Mouse (Mus musculus) adrenal gland, postnatal 14 days (tissue): ENCODE measurements around the gene Zglp1. TPM values are rescaled to one million over a fixed set of nuclear protein-coding genes. Genes with fewer than 3 reads are reported as not detected.

Experiments used
- DNase-seq: peaks from one replicate; pipeline ENCODE4 v3.0.0; 2021; ENCODE audit warnings: mixed read lengths
- microRNA-seq, 2 experiments: library from miRNA; unstranded; fragments of <30 nt; microRNA quantifications; one replicate each; pipeline ENCODE4 v1.2.0; 2021
- total RNA-seq: library from RNA; stranded (reverse); gene quantifications from 2 replicates; pipeline ENCODE4 v1.2.3, GENCODE M21; 2021

Zglp1 gene
- total RNA-seq, 1 experiment from 2014 or later: not detected

- DNase-seq: no peak
Observed at GRCm38 (mm10) chr9:21026849-21027248, 40.0 kb downstream of the Zglp1 start.

DNA sequence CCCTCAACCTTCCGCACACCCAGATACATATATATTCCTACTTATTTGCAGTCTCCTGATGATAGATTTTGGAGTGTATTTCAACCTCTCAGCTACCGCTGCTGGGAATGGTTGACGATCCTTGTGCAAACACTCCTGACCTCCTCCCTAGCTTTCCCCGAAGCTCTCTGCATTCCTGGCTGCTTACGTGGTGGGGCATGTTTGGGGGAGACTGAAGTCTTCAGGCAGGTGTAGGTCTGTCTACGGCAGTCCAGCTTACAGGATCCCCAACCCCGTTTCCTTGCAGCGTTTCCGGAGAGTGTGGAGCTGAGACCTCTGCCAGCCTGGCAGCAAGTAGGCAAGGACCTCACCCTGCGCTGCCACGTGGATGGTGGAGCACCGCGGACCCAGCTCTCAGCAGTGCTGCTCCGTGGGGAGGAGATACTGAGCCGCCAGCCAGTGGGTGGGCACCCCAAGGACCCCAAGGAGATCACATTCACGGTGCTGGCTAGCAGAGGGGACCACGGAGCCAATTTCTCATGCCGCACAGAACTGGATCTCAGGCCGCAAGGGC lies 41.6 kb downstream of the Zglp1 start:
- DNase-seq: no peak

- DNase-seq: no peak
Observed at GRCm38 (mm10) chr9:21022726-21023125, 44.2 kb downstream of the Zglp1 start.

DNA sequence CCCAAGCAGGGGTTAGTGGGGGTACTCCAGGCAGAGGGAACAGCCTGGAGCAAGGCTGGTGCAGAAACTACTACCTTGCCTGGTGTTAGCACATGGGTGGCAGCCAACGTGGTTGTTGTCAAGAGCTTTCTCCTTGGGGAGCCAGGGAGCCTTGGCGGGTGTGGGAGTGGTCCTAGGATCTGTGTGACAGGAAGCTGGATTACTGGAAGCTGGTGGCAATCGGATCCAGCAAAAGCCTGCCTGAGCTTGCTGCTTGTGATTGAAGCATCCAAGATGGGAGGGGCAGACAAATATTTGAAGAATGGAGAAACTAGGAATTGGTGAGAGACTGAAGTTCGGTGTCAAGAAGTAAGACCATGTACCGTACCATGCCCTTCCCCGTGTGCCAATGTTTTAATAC lies 44.6 kb downstream of the Zglp1 start:
- DNase-seq: no peak

DNA sequence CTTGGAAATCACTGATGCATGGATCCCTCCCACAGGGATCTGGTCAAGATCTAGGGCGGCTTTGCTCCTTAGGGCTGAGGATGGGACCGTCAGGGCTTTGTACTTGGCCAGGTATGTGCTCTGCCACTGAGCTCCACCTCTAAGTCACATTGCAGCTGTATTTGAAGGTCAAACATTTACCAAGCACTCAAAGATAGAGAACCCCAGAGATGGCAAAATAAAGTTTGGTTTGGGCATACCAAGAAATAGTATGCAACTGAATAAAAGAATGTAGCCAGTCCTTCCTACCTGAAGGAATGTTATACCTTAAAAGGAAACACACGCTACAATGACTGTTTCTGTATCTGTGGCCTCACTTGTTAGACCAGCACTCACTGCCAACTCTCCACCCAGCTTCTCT lies 45.5 kb downstream of the Zglp1 start:
- no peak for DNase-seq

- no peak for DNase-seq
Observed at GRCm38 (mm10) chr9:21018600-21018999, 48.3 kb downstream of the Zglp1 start.

DNA sequence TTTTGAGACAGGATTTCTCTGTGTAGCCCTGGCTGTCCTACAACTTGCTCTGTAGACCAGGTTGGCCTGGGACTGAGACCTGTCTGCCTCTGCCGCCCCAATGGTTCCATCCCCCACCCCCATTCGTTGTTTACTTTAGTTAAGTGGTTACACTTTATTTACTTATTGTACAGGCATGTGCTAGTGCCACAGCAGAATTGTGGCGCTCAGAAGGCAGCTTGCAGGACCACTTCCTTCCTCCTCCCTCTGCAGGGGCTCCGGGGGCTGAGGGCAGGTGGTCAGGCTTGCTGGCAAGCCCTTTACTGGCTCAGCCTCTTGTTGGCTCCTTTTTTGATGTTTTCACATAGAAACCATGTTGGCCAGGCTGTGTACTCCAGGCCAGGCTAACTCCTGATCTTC lies 49.7 kb downstream of the Zglp1 start:
- no peak for DNase-seq

GRCm38 (mm10) chr9:21016331-21017176 lies 50.3 kb downstream of the Zglp1 start:
- DNase-seq: no peak

DNA sequence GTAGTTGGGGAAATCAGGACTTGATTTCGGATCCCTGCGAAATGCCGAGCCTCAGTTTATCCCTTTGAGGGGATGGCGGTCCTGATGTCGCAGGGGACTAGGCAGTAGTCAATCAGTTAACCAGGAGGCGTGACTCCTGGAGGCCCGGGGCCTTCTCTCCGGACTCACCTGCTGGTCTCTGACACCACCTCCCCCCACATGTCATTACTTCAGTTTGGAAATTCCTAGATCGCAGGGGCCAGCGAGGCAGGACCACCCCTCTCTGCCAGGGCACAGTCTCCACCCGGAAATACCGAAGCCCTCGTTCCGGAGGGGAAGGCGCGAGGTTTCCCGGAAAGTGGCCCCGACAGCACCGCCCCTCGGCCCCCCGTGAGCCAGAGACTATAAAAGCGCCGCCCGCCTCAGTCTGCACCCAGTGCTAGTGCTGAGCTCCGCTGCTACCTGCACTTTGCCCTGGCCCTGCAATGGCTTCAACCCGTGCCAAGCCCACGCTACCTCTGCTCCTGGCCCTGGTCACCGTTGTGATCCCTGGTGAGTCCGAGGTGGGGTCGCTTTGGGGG lies 51.2 kb downstream of the Zglp1 start, which contains the start of gene Icam1:
Gene Icam1, plus strand, starts transcription at position 415 of the 560 bp plus-strand sequence.
- DNase-seq: peak; percentile 80

GRCm38 (mm10) chr9:21014691-21015570 lies 52.0 kb downstream of the Zglp1 start:
- peak; percentile 69 for DNase-seq

Small RNA genes lying within 50 kb of the gene (microRNA-seq; reads per million reads assigned to microRNA genes)
- gene Mir1900 (0 reads per million in 2 experiments), gene Mir7082 (0 reads per million in 2 experiments)

Other genes starting within 250 kb of the Zglp1 start
- gene Rdh8, start 248.6 kb downstream of the Zglp1 start, total RNA-seq: not detected in 2 replicates
- gene A230050P20Rik, start 198.5 kb downstream of the Zglp1 start, total RNA-seq: 17.6 and 22.7 TPM in 2 replicates
- gene Angptl6, start 187.4 kb downstream of the Zglp1 start, total RNA-seq: 3.4 and 5.3 TPM in 2 replicates
- 38.0 and 44.2 TPM in 2 replicates for gene Ppan, start 178.9 kb downstream of the Zglp1 start, total RNA-seq
- 146 and 155 TPM in 2 replicates for gene Eif3g, start 168.5 kb downstream of the Zglp1 start, total RNA-seq
- 56.0 and 58.0 TPM in 2 replicates for gene Dnmt1, start 107.2 kb downstream of the Zglp1 start, total RNA-seq
- 9.1 and 11.0 TPM in 2 replicates for gene S1pr2, start 90.3 kb downstream of the Zglp1 start, total RNA-seq
- gene Mrpl4, start 64.4 kb downstream of the Zglp1 start, total RNA-seq: 135 and 144 TPM in 2 replicates
- gene Icam1, start 51.1 kb downstream of the Zglp1 start, total RNA-seq: 12.7 and 13.8 TPM in 2 replicates
- 1.2 and 4.1 TPM in 2 replicates for gene Icam4, start 37.7 kb downstream of the Zglp1 start, total RNA-seq
- 0.74 and 0.90 TPM in 2 replicates for gene Icam5, start 35.0 kb downstream of the Zglp1 start, total RNA-seq
- 0.44 and 0.86 TPM in 2 replicates for gene Gm49373, start 6.0 kb upstream of the Zglp1 start, total RNA-seq
- gene Fdx1l, start 6.5 kb upstream of the Zglp1 start, total RNA-seq: 38.8 and 39.9 TPM in 2 replicates
- 1.4 and 2.1 TPM in 2 replicates for gene Gm38431, start 24.9 kb upstream of the Zglp1 start, total RNA-seq
- gene Raver1, start 24.9 kb upstream of the Zglp1 start, total RNA-seq: 52.8 and 60.7 TPM in 2 replicates
- 12.6 and 17.3 TPM in 2 replicates for gene Tyk2, start 64.2 kb upstream of the Zglp1 start, total RNA-seq
- 171 and 185 TPM in 2 replicates for gene Cdc37, start 82.9 kb upstream of the Zglp1 start, total RNA-seq
- gene Pde4a, start 98.6 kb upstream of the Zglp1 start, total RNA-seq: 22.4 and 22.9 TPM in 2 replicates
- 42.0 and 42.4 TPM in 2 replicates for gene Keap1, start 172.3 kb upstream of the Zglp1 start, total RNA-seq
- 1.8 and 2.3 TPM in 2 replicates for gene S1pr5, start 181.3 kb upstream of the Zglp1 start, total RNA-seq
- 45.9 and 46.9 TPM in 2 replicates for gene Atg4d, start 198.2 kb upstream of the Zglp1 start, total RNA-seq
- gene Kri1, start 220.9 kb upstream of the Zglp1 start, total RNA-seq: 27.2 and 36.8 TPM in 2 replicates
- gene Cdkn2d, start 224.3 kb upstream of the Zglp1 start, total RNA-seq: 17.9 and 22.5 TPM in 2 replicates
- not detected in 2 replicates for gene Ap1m2, start 245.2 kb upstream of the Zglp1 start, total RNA-seq